Comparison of ENCODE assay signal across 8 mouse cellular contexts in the genomic region with DNA sequence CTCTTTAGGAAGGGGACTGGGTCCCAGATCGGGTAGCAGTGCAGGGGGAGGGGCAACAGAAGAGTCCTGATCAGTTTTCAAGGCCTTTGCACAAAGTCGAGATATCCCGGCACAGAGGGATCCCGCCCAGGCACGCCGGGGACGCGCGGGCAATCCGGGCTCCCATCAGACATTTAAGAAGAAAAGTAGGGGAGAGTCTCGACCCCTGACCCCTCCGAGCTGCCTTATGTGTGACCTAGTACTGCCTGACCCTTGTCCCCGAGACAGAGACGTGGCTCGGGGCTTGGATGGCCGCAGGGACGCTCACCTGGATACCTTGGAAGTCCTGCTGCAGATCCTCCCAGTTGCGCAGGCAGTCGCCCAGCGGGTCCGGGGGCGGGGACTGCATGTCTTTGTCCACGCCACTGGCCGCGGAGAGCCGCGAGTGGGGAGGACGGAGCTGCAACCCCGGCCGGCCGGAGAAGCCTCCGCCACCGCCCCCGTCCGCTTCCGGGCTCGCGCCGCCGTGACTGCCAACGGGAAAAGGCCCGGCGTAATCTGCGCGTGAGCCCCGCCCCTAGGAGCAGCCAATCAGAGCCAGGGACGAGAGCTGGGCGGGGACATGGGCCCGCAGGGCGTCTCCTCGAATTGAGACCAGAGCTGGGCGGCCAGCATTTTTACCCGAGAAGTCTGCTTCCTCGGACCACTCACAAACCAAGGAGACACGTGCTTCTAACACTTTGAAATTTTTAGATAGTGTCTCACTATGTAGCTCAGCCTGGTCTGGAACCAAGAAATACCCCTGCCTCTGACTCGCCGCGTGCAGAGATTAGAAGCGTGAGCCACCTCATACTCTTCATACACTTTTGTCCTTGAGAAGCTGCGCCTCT. TPM values are rescaled to one million over a fixed set of nuclear protein-coding genes. Genes with fewer than 3 reads are reported as not detected.
DNase-seq lines count a peak whose midpoint lies in the region; ATAC-seq lines count a peak whose summit lies in the region.

A gene (minus strand): TSS at position 708 of the 869 bp plus-strand sequence.

- peaks cover 11% of the 10 kb centered on the region for H3K4me1 ChIP-seq in hindbrain, embryonic 16.5 days (ENCODE audit: control insufficient read depth, insufficient read depth, low read depth, low read length)

- H3K36me3 ChIP-seq in hindbrain, embryonic 16.5 days (ENCODE audit: control insufficient read depth, insufficient read depth, low read length), result no peaks in the 10 kb centered on the region
- H3K36me3 ChIP-seq in macrophage (ENCODE audit: inconsistent target), result peaks cover 18% of the 10 kb centered on the region; the same call in 1 of the 2 replicates

- peak; percentile 88 for DNase-seq in T-cell, adult 2 months (ENCODE audit: low spot score)
- DNase-seq in cerebellum, postnatal 36 days, result peak; percentile 90 to 93
- DNase-seq in gastrocnemius, adult 18-20 months (ENCODE audit: low spot score), result peak; percentile 97
- peak; percentile 96 for DNase-seq in left cerebral cortex, adult 18-20 months (ENCODE audit: low spot score in 2 of 2)
- DNase-seq in right cerebral cortex, adult 18-20 months, result peak; percentile 95
- peak; percentile 91 for DNase-seq in urinary bladder, postnatal 10 days (ENCODE audit: low spot score)

- ATAC-seq in hindbrain, embryonic 16.5 days, result peak; percentile 96

- H3K9me3 ChIP-seq in hindbrain, embryonic 16.5 days (ENCODE audit: control insufficient read depth, low read length), result peaks cover 3% of the 10 kb centered on the region

- peaks cover 12% of the 10 kb centered on the region; the same call in 1 of the 2 replicates for H3K79me2 ChIP-seq in macrophage (ENCODE audit: inconsistent target)

- H3K27ac ChIP-seq in hindbrain, embryonic 16.5 days (ENCODE audit: low read depth, low read length), result peak within 1 kb of the TSS; percentile 72
- H3K27ac ChIP-seq in macrophage, result peak within 1 kb of the TSS; percentile 57

- H3K4me3 ChIP-seq in hindbrain, embryonic 16.5 days (ENCODE audit: low read length), result peak within 1 kb of the TSS; percentile 98
- H3K4me3 ChIP-seq in macrophage (ENCODE audit: inconsistent target), result peak within 1 kb of the TSS; percentile 96

- no peaks in the 10 kb centered on the region for H3K27me3 ChIP-seq in hindbrain, embryonic 16.5 days (replicated peaks; ENCODE audit: control insufficient read depth, insufficient read depth, low read length)

- H3K4me2 ChIP-seq in hindbrain, embryonic 16.5 days (ENCODE audit: low read length), result peak within 1 kb of the TSS; percentile 84

- H3K9ac ChIP-seq in hindbrain, embryonic 16.5 days (ENCODE audit: low read depth, low read length), result peak within 1 kb of the TSS; percentile 86

- under 1% methylated on average over 56 of the region's 60 CpGs for WGBS in hindbrain, embryonic 16.5 days
- under 1% methylated on average over 49 of the region's 60 CpGs for WGBS in macrophage (ENCODE audit: missing documents)

RNA-seq across cellular contexts. Expression of the gene that starts here (rescaled TPM):
- total RNA-seq in gastrocnemius, adult 18-20 months (2021), result 1 to 10 TPM; 6.8 to 8.4 TPM
- 90.3 and 93.5 TPM in 2 replicates for polyA plus RNA-seq in hindbrain, embryonic 16.5 days (2015; fragmentation: Nextera tagmentation; extraction: Ambion mirVana)
- total RNA-seq in left cerebral cortex, adult 18-20 months (2021), result 10 to 100 TPM; 18.3 to 22.4 TPM
- 10 to 100 TPM in 21 of 26 experiments, 1 to 10 TPM in 5; 4.8 to 32.9 (median 14.6) TPM for total RNA-seq in macrophage (2018; cell fraction: chromatin; rRNA removed)
- 10 to 100 TPM; 36.8 to 57.4 (median 46.8) TPM for total RNA-seq in macrophage (2018; cell fraction: cytosol; rRNA removed)
- 10 to 100 TPM in 24 of 26 experiments, 1 to 10 TPM in 2; 8.5 to 39.3 (median 19.6) TPM for total RNA-seq in macrophage (2018; cell fraction: nucleus; rRNA removed)
- polyA plus RNA-seq in macrophage (2018), result 34.9 to 76.8 TPM (median 42.6 TPM) in 3 replicates

Comparison
In these comparisons a context has a peak if more than half of its experiments do, and no peak if none do; other contexts are left out.
1. Peak in every context shown above with its lines: DNase-seq, ATAC-seq, H3K4me3 ChIP-seq and H3K27ac ChIP-seq.